Mouse (Mus musculus) olfactory bulb, adult 2 months (tissue): Measurements from ENCODE around the gene Whamm. TPM values are rescaled to one million over a fixed set of nuclear protein-coding genes. Genes with fewer than 3 reads are reported as not detected.

Source experiments
- H3K27ac ChIP-seq: fragments of 200-500 bp; 2 replicates; pipeline ENCODE4 v1.5.1; 2012; ENCODE audit warnings: low read depth, low read length; ENCODE audit not compliant: insufficient read depth
- H3K4me1 ChIP-seq: fragments of 200-500 bp; 2 replicates; pipeline ENCODE4 v1.6.1; 2012; ENCODE audit warnings: low read length; ENCODE audit not compliant: control insufficient read depth, insufficient read depth
- H3K4me3 ChIP-seq: fragments of 200-500 bp; 2 replicates; pipeline ENCODE4 v1.5.1; 2012; ENCODE audit warnings: mild to moderate bottlenecking, low read depth, low read length, moderate library complexity; ENCODE audit not compliant: insufficient read depth
- CTCF ChIP-seq: fragments of 200-500 bp; IDR thresholded peaks from 2 replicates; pipeline ENCODE4 v1.5.1; 2012; ENCODE audit warnings: low read depth, mild to moderate bottlenecking, low read length, moderate library complexity; ENCODE audit not compliant: insufficient read depth
- POLR2A ChIP-seq: fragments of 200-500 bp; IDR thresholded peaks from 2 replicates; pipeline ENCODE4 v1.6.1; 2012; ENCODE audit warnings: mild to moderate bottlenecking, low read depth, low read length, moderate library complexity; ENCODE audit not compliant: insufficient read depth
- WGBS: fragments of 180-500 bp; shearing (Covaris S2); methylation state at CpG from one replicate; pipeline ENCODE4 v1.1.7; 2018; 5-methylcytosine and 5-hydroxymethylcytosine counted together
- polyA plus RNA-seq: library from polyadenylated mRNA; stranded (reverse); fragments of >200 nt; gene quantifications from 2 replicates; pipeline ENCODE4 v1.2.4, GENCODE M21; 2012; ENCODE audit warnings: low replicate concordance; ENCODE audit not compliant: missing spikeins, insufficient read depth, insufficient read length

Whamm gene
- polyA plus RNA-seq, 1 experiment: not detected

DNA sequence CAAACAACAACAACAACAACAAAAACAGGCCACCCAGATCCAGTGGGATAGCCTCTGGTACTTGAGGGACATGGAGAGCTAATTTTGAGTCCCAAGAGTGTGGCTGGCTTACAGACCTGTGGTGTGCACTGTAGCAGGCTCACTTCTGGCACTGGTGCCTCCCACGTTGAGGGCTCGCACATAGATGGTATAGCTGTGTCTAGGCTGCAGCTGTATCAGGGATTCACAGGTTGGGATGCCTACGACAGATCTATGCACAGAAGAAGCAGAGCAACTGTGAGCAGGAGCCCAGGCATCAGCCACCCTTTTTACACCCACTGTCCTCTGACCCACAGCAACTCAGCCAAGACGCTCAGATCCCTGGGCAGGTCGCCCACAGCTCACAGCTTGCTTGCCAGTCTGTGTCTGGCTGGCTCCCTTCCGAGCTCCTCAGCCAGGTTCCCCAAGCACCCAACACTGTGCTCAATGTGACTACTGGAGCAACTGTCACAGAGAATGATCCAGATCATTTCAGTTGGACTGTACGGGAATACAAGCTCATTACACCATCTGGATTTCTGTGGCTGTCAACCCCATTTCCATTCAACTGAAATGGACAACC, 29.0 kb upstream of the Whamm start:
- Histone ChIP-seq H3K4me1 (peaks cover 6% of the 10 kb centered on the region; the same call in 1 of the 2 replicates), H3K4me3 (no peak overlapping the region), H3K27ac (no peak overlapping the region)
- WGBS: 64% methylated on average over 7 of the region's 7 CpGs
- TF ChIP-seq POLR2A: no peak
- no peak for TF ChIP-seq CTCF

DNA sequence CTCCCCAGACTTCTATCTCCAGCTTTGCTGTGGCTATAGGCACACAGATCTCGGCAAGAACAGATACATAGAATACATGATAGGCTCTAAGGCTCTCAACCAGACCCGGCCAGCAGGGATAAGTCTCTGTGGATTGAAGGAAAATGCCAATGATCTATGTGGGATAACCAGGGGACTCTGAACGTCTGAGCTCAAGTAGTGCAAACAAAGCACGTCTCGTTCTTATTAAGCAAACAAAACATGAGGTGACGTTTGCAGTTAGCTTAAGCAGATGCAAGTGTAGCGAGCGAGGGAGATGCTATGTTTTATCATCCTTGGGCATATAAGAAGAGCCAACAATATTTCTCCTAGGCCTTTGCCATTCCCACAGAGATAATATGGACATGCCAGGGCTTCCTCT, 28.1 kb upstream of the Whamm start:
- peaks cover 6% of the 10 kb centered on the region; the same call in 1 of the 2 replicates for H3K4me1 ChIP-seq
- 93% methylated on average over 8 of the region's 8 CpGs for WGBS
- no peak for TF ChIP-seq CTCF
- no peak for TF ChIP-seq POLR2A
- no peak overlapping the region for H3K27ac ChIP-seq
- no peak overlapping the region for H3K4me3 ChIP-seq

DNA sequence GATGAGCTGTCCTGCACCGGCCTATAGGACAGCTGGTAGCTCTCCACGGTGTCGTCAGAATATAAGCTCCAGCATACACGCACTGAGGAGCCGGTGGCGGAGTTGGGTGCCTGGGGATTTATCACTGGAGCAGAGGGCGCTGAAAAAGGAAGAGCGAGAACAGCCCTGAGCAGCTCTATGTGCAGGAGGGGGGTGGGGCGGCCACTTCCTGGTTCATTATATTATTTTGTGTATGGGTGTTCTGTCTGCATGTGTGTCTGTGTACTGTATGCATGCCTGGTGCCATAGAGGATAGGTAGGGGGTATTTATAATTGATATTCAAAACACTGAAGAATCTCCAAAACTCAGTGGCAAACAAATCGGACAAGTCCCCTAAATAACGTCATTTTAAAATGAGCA, 22.2 kb upstream of the Whamm start:
- Histone ChIP-seq H3K4me3 (no peak overlapping the region), H3K4me1 (no peaks in the 10 kb centered on the region)
- WGBS: 80% methylated on average over 11 of the region's 11 CpGs

GRCm38 (mm10) chr7:81553589-81553988, 17.5 kb upstream of the Whamm start:
- Histone ChIP-seq H3K4me1 (no peaks in the 10 kb centered on the region), H3K27ac (no peak overlapping the region), H3K4me3 (no peak overlapping the region)
- TF ChIP-seq CTCF (no peak), POLR2A (no peak)
- 60% methylated on average over 4 of the region's 4 CpGs for WGBS

More for the DNA sequence above, 22.2 kb upstream of the Whamm start:
- H3K27ac ChIP-seq: no peak overlapping the region
- TF ChIP-seq CTCF: no peak
- no peak for TF ChIP-seq POLR2A

GRCm38 (mm10) chr7:81554369-81554768, 16.7 kb upstream of the Whamm start:
- no peak overlapping the region for H3K4me3 ChIP-seq
- TF ChIP-seq CTCF: no peak
- no peak for TF ChIP-seq POLR2A
- 90% methylated on average over 2 of the region's 2 CpGs for WGBS
- H3K4me1 ChIP-seq: no peaks in the 10 kb centered on the region
- no peak overlapping the region for H3K27ac ChIP-seq

DNA sequence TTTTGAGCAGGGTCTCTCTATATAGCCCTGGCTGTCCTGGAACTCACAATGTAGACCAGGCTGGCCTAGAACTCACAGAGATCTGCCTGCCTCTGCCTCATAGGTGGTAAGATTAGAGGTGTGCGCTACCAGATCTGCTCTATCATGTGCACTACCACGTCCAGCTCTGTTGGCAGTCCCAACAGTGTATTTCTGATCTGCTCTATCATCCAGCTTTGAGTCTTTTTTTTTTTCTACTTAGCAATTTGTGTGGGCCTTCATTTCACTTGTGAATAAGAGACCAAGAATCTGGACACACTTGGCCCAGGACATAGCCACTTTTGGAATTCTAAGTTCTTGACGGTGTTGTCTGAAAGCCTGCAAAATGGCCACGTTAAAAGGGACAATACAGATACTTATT, 14.2 kb upstream of the Whamm start:
- no peak overlapping the region for H3K27ac ChIP-seq
- H3K4me1 ChIP-seq: no peaks in the 10 kb centered on the region
- TF ChIP-seq POLR2A (no peak), CTCF (no peak)
- 89% methylated on average over 4 of the region's 4 CpGs for WGBS
- no peak overlapping the region for H3K4me3 ChIP-seq

GRCm38 (mm10) chr7:81557252-81557984, 13.6 kb upstream of the Whamm start:
- whole genome bisulfite sequencing: 67% methylated on average over 7 of the region's 7 CpGs
- no peak overlapping the region for H3K4me3 ChIP-seq
- no peaks in the 10 kb centered on the region for H3K4me1 ChIP-seq
- H3K27ac ChIP-seq: no peak overlapping the region
- no peak for TF ChIP-seq POLR2A
- no peak for TF ChIP-seq CTCF

- Histone ChIP-seq H3K4me1 (no peaks in the 10 kb centered on the region), H3K27ac (no peak overlapping the region), H3K4me3 (no peak overlapping the region)
- no peak for TF ChIP-seq POLR2A
- no peak for TF ChIP-seq CTCF
- 80% methylated on average over 4 of the region's 4 CpGs for WGBS
Observed at GRCm38 (mm10) chr7:81557985-81558360, 13.1 kb upstream of the Whamm start.

- no peak overlapping the region for H3K27ac ChIP-seq
- no peak overlapping the region for H3K4me3 ChIP-seq
- no peak for TF ChIP-seq POLR2A
- TF ChIP-seq CTCF: no peak
- 92% methylated on average over 14 of the region's 14 CpGs for WGBS
- H3K4me1 ChIP-seq: no peaks in the 10 kb centered on the region
Observed at GRCm38 (mm10) chr7:81559231-81559980, 11.7 kb upstream of the Whamm start.
